Mouse (Mus musculus) heart, adult 2 months (tissue): ENCODE data around the gene Spata32. TPM values are rescaled to one million over a fixed set of nuclear protein-coding genes. Genes with fewer than 3 reads are reported as not detected.

Source experiments
- DNase-seq, 2 experiments: peaks; one replicate each; pipeline ENCODE4 v3.0.0; 2021
- H3K27ac ChIP-seq: fragments of 200-600 bp; 2 replicates; pipeline ENCODE4 v1.8.1; 2022
- H3K27me3 ChIP-seq: fragments of 200-500 bp; 2 replicates; pipeline ENCODE4 v1.6.1; 2012; ENCODE audit warnings: mild to moderate bottlenecking, low read length, inconsistent platforms, mixed read lengths; ENCODE audit not compliant: control insufficient read depth, insufficient read depth
- H3K36me3 ChIP-seq: fragments of 200-500 bp; 2 replicates; pipeline ENCODE4 v1.6.1; 2012; ENCODE audit warnings: low read length, inconsistent platforms; ENCODE audit not compliant: control insufficient read depth, insufficient read depth
- H3K4me1 ChIP-seq: fragments of 200-500 bp; 2 replicates; pipeline ENCODE4 v1.6.1; 2011; ENCODE audit warnings: low read length; ENCODE audit not compliant: control insufficient read depth, insufficient read depth
- H3K4me3 ChIP-seq: fragments of 200-600 bp; 2 replicates; pipeline ENCODE4 v1.8.1; 2022
- H3K79me2 ChIP-seq: fragments of 200-500 bp; replicated peaks from 2 replicates; pipeline ENCODE4 v1.6.1; 2012; ENCODE audit warnings: mild to moderate bottlenecking, inconsistent platforms, low read length, moderate library complexity, mixed read lengths; ENCODE audit not compliant: control insufficient read depth, insufficient read depth
- H3K9ac ChIP-seq: fragments of 200-500 bp; 2 replicates; pipeline ENCODE4 v1.6.1; 2012; ENCODE audit warnings: low read depth, mild to moderate bottlenecking, control low read depth, inconsistent platforms, low read length, mixed read lengths
- CTCF ChIP-seq: fragments of 200-600 bp; IDR thresholded peaks from 2 replicates; pipeline ENCODE4 v1.8.1; 2022; ENCODE audit warnings: antibody characterized with exemption, mild to moderate bottlenecking, moderate library complexity
- EP300 ChIP-seq: fragments of 200-500 bp; IDR thresholded peaks from 2 replicates; pipeline ENCODE4 v1.6.1; 2011; ENCODE audit warnings: low read depth, low read length, control low read depth; ENCODE audit not compliant: insufficient read depth
- POLR2A ChIP-seq: fragments of 200-500 bp; IDR thresholded peaks from 2 replicates; pipeline ENCODE4 v1.6.1; 2011; ENCODE audit warnings: mild to moderate bottlenecking, low read depth, low read length, control low read depth; ENCODE audit not compliant: insufficient read depth
- WGBS: fragments of 180-500 bp; shearing (Covaris S2); methylation state at CpG from one replicate; pipeline ENCODE4 v1.1.7; 2018; 5-methylcytosine and 5-hydroxymethylcytosine counted together
- intact Hi-C: fragments of 180-260 bp; cut with DNase I; formaldehyde crosslinking; loops from one replicate; pipeline ENCODE4 v1.15.1; 2025
- polyA plus RNA-seq: library from polyadenylated mRNA; depleted of rRNA; stranded (reverse); fragments of >200 nt; gene quantifications from 2 replicates; pipeline ENCODE4 v1.2.3, GENCODE M21; 2012
- total RNA-seq, 2 experiments: library from RNA; stranded (reverse); gene quantifications; 2 replicates each; pipeline ENCODE4 v1.2.3; 2021

Gene Spata32
- total and polyA plus RNA-seq, 3 experiments, result not detected

GRCm38 (mm10) chr11:103173771-103174344 lies 44.4 kb downstream of the Spata32 start:
- no peak for DNase-seq
- TF ChIP-seq POLR2A (no peak), EP300 (no peak), CTCF (no peak)
- Histone ChIP-seq H3K4me3 (no peak overlapping the region), H3K27ac (peak overlapping the region; percentile 1; the same call in 1 of the 2 replicates), H3K9ac (no peak overlapping the region), H3K4me1 (peaks cover 23% of the 10 kb centered on the region), H3K79me2 (peaks cover 4% of the 10 kb centered on the region), H3K27me3 (no peaks in the 10 kb centered on the region), H3K36me3 (no peaks in the 10 kb centered on the region)
- intact Hi-C loops, result no loop called here
- 94% methylated on average over 11 of the region's 11 CpGs for WGBS

- WGBS, result 77% methylated on average over 7 of the region's 7 CpGs
- H3K36me3 ChIP-seq, result no peaks in the 10 kb centered on the region
- no peak overlapping the region for H3K9ac ChIP-seq
- peaks cover 23% of the 10 kb centered on the region for H3K4me1 ChIP-seq
- H3K27me3 ChIP-seq, result no peaks in the 10 kb centered on the region
- TF ChIP-seq EP300 (no peak), CTCF (no peak), POLR2A (no peak)
- DNase-seq, result no peak
- no peak overlapping the region for H3K4me3 ChIP-seq
- intact Hi-C loops, result no loop called here
- H3K27ac ChIP-seq, result peak overlapping the region; percentile 39
- H3K79me2 ChIP-seq, result peaks cover 4% of the 10 kb centered on the region
Observed at GRCm38 (mm10) chr11:103173041-103173770, 45.0 kb downstream of the Spata32 start.

DNA sequence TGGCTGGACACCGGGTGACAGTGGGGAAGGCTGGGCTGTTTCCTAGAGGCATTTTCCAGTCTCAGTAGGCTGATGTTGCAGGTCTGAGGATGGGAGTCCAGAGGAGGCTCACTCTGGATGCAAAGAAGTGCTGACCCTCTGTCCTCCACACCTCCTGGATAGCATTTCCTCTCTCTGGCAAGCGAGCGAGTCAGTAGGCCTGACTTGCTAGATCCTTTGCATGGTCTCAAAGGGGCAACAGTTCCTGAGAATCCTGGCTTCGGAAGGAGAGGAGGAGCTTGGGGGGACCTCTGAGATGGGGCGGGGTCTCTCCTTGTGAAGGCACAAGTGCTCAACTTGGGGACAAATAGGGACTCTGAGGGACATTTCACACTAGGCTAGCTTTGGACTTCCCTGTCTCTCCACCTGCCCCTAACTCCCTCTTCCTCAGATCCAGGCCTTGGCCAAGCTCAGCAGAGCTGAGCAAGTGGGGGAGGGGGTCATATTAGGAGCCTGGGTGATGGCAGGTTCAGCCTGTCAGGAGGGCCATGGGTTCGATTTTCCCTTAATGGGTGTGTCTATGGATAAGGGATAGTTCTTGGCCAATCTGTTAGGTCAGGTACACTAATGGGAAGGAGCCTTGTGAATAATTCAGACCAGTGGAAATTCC lies 45.7 kb downstream of the Spata32 start:
- H3K9ac ChIP-seq, result peak overlapping the region; percentile 97; the same call in 1 of the 2 replicates
- peak overlapping the region; percentile 39 for H3K27ac ChIP-seq
- H3K4me3 ChIP-seq, result peak overlapping the region; percentile 84
- intact Hi-C loops, result no loop called here
- H3K36me3 ChIP-seq, result no peaks in the 10 kb centered on the region
- DNase-seq, result no peak
- TF ChIP-seq POLR2A (no peak), EP300 (no peak), CTCF (no peak)
- peaks cover 4% of the 10 kb centered on the region for H3K79me2 ChIP-seq
- no peaks in the 10 kb centered on the region for H3K27me3 ChIP-seq
- peaks cover 21% of the 10 kb centered on the region for H3K4me1 ChIP-seq
- WGBS, result 60% methylated on average over 6 of the region's 6 CpGs

GRCm38 (mm10) chr11:103171703-103172391 lies 46.4 kb downstream of the Spata32 start:
- WGBS, result 49% methylated on average over 9 of the region's 9 CpGs
- H3K9ac ChIP-seq, result peak overlapping the region; percentile 97
- no peaks in the 10 kb centered on the region for H3K27me3 ChIP-seq
- DNase-seq, result peak; percentile 62 to 64
- H3K79me2 ChIP-seq, result peaks cover 4% of the 10 kb centered on the region; the same call in 1 of the 2 replicates
- TF ChIP-seq POLR2A, result no peak; the same call in none of the 2 replicates
- TF ChIP-seq EP300, result no peak
- TF ChIP-seq CTCF, result no peak
- no peaks in the 10 kb centered on the region for H3K36me3 ChIP-seq
- H3K4me3 ChIP-seq, result peak overlapping the region; percentile 84
- intact Hi-C loops, result no loop called here
- H3K4me1 ChIP-seq, result peaks cover 16% of the 10 kb centered on the region
- H3K27ac ChIP-seq, result peak overlapping the region; percentile 78

DNA sequence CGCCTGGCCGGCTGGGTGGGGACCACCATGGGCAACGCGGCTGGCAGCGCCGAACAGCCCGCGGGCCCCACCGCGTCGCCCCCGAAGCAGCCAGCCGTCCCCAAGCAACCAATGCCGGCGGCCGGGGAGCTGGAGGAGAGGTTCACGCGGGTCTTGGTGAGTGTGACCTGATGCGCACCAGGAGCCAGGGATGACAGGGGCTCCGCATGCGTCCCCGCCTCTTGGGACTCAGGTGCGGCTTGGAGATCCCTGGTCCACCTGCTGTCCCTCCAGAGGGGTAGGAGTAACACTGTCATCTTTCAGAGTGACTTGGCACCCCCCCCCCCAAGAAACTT lies 47.0 kb downstream of the Spata32 start:
- peaks cover 11% of the 10 kb centered on the region for H3K4me1 ChIP-seq
- intact Hi-C loops, result no loop called here
- peak overlapping the region; percentile 78 for H3K27ac ChIP-seq
- 5% methylated on average over 23 of the region's 23 CpGs for WGBS
- no peak for TF ChIP-seq POLR2A
- no peak for TF ChIP-seq CTCF
- TF ChIP-seq EP300, result no peak
- H3K27me3 ChIP-seq, result no peaks in the 10 kb centered on the region
- H3K4me3 ChIP-seq, result peak overlapping the region; percentile 84
- H3K36me3 ChIP-seq, result no peaks in the 10 kb centered on the region
- peak overlapping the region; percentile 97 for H3K9ac ChIP-seq
- no peak for DNase-seq
- H3K79me2 ChIP-seq, result peaks cover 4% of the 10 kb centered on the region; the same call in 1 of the 2 replicates
